Mouse (Mus musculus) left cerebral cortex, postnatal 4 days (tissue): ENCODE measurements around the gene Spta1. TPM values are rescaled to one million over a fixed set of nuclear protein-coding genes. Genes with fewer than 3 reads are reported as not detected.

ENCODE experiments used
- DNase-seq: peaks from one replicate; pipeline ENCODE4 v3.0.0-alpha.2; 2022
- intact Hi-C: fragments of 180-260 bp; cut with DNase I; formaldehyde crosslinking; loops from one replicate; pipeline ENCODE4 v1.15.1; 2025
- total RNA-seq, 2 experiments: library from RNA; stranded (reverse); gene quantifications; 2 replicates each; pipeline ENCODE4 v1.2.3; 2021

Spta1 gene
- total RNA-seq, 2 experiments from 2014 or later = 0.08 TPM; not detected in 1

DNA sequence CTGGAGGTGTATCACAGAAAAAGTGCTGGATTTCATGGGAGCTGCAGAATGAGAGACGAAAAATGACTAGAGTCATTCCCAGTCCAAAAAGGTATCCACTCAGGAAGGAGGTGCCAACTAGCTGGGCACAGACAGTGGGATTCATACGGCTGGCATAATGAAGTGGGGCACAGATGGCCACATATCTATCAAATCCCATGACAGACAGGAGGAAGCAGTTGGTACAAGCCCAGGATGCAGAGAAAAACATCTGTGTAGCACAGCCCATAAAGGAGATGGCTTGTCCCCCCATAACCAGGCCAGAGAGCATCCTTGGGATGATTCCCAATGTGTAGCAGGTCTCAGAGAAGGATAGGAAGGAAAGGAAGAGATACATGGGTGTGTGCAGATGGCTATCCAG, 77.8 kb downstream of the Spta1 start:
- intact Hi-C loops = no loop called here
- DNase-seq = peak; percentile 3

DNA sequence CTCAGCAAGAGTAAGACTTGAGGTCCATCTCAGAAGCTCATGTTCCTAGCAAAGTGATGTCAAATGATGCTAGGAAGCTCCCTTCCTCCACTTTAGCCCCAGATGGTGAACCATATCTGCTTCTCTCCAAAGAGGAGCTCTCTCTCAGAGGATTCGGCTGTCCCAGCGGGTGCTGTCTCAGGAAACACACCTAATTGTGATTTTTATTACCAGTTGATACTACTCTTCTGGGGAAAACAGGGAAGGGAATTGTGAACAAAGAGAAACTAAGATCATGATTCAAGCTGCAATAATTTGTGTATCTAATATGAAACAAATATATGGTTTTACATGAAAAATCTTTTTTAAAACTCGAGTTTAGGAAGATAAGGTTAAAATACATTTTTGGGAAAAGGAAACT, 79.4 kb downstream of the Spta1 start, which contains the start of gene Olfr419:
TSS of gene Olfr419 (minus strand) at position 101 of the 400 bp plus-strand sequence.
- DNase-seq = no peak
- intact Hi-C loops = no loop called here

DNA sequence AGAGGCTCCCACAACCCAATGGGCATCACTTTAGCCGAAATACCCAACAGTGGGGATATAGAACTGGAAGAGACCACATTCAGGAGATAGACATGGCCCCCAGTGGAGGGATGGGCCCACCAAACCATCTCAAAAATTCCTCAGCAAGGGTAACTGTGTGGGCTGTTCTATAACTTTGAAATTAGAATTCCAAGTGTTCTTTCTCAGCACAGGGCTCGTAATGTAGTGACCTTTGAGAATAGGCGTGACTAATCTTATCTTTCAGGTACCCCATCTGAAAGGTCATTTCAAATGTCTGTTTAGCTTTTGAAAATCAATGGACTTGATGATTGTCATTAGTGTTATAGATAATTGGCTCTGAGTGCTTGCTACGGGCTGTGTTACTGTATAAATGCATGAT, 95.2 kb downstream of the Spta1 start:
- no peak for DNase-seq
- intact Hi-C loops = no loop called here

DNA sequence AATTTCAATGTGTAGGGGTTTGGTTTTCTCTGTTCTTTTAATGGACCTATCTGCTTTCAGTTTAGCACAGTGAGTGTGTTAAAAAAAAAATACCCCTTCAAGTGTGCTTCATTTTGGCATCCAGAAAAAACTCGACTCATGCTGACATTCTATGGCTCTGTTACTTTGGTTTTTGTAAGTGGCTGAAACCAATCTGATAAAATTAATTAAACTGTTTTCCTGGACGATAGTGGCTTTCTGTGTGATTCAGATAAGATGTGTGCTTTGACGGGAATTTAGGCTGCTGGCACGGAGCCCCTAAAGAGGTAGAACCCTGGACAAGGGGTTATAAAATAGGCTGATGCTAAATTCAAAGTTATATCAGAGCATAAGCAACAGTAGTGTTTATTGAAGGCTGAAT, 96.6 kb downstream of the Spta1 start:
- intact Hi-C loops = no loop called here
- DNase-seq = no peak

DNA sequence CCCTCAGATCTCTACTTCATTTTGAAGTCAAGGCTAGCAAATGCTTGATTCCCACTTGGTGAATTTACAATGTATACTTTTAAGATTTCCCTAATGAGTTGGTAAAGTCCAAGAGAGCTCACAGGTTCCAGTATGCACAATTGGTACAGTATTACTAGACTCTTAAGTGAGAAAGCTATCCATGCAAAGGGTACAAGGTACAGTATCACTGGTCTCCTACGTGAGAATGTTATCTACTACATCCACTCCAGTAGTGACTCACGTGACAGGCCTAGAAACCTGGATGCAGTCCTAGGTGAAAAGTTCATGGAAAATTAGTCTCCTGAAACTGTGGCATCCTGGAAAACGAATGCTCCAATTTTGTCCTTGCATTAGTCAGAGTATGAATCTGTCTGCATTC, 98.1 kb downstream of the Spta1 start:
- no peak for DNase-seq
- intact Hi-C loops = no loop called here

Other genes with a start within 250 kb of the Spta1 start
- 1 to 10 TPM; 1.3 to 1.6 TPM for gene Mndal, start 230.3 kb upstream of the Spta1 start, total RNA-seq
- gene Ifi203, start 230.1 kb upstream of the Spta1 start, total RNA-seq = under 1 TPM; 0.68 to 0.72 TPM
- gene Ifi202b, start 190.0 kb upstream of the Spta1 start, total RNA-seq = not detected
- not detected for gene Ifi205, start 141.0 kb upstream of the Spta1 start, total RNA-seq
- not detected for gene Olfr433, start 132.1 kb upstream of the Spta1 start, total RNA-seq
- gene Olfr432, start 123.6 kb upstream of the Spta1 start, total RNA-seq = not detected
- gene Olfr430, start 106.2 kb upstream of the Spta1 start, total RNA-seq = not detected
- not detected for gene Olfr429, start 88.4 kb upstream of the Spta1 start, total RNA-seq
- gene Olfr427, start 75.9 kb upstream of the Spta1 start, total RNA-seq = not detected
- gene Olfr231, start 51.6 kb upstream of the Spta1 start, total RNA-seq = not detected
- gene Olfr424, start 41.3 kb upstream of the Spta1 start, total RNA-seq = not detected
- gene Olfr420, start 17.1 kb upstream of the Spta1 start, total RNA-seq = not detected
- not detected for gene Olfr419, start 79.3 kb downstream of the Spta1 start, total RNA-seq
- gene Mptx1, start 157.7 kb downstream of the Spta1 start, total RNA-seq = not detected
- not detected for gene Olfr417, start 192.3 kb downstream of the Spta1 start, total RNA-seq
- gene Olfr248, start 218.3 kb downstream of the Spta1 start, total RNA-seq = not detected